Mouse (Mus musculus) telencephalon, adult 2 months (tissue): ENCODE measurements around the gene A930018P22Rik.

Source experiments
- DNase-seq: peaks from one replicate; pipeline ENCODE4 v3.0.0-alpha.2; 2011; ENCODE audit warnings: low read depth, low spot score

A930018P22Rik gene

GRCm38 (mm10) chr2:104119097-104119496 lies 3.5 kb upstream of the A930018P22Rik start:
- no peak for DNase-seq

GRCm38 (mm10) chr2:104120312-104120711 lies 2.3 kb upstream of the A930018P22Rik start:
- DNase-seq, result no peak

DNA sequence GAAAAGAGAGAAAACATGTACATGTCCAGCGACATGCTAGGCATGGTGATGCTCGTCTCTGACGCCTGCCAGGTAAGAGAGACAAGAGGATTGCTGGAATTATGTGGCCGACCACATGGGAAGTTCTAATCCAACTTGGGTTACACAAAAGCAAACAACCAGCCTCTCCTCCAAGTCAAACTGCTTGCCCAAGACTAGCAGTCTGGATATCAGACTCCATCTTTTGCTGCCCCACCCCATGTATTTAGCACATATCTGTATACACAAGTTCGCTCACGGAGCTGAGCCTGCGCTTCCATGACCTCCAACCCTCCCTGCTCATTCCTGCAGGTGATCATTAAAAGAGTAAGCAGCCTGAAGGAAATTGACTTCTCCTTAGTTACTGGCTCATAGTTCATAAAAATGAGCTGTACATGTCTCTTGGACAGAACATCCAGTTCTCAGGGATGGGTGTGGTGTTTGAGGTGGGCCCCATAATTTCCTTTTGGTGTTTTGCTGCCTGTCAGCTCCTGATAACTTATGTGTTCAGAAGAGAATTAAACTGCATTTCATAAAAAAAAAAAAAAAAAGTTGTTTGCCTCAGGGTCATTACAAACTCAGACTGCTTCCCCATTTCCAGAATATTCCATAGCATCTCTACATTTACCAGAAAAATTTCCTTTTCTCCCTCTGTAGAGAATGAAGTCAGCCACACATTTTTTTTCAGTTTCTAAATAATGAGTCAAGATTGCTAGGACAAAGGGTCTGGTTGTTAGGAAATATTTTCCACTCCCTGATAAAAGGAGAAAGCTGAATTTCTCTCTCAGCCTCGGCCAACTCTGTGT lies 676 bp upstream of the A930018P22Rik start:
- no peak for DNase-seq

GRCm38 (mm10) chr2:104123540-104123939 lies 971 bp downstream of the A930018P22Rik start:
- no peak for DNase-seq

DNA sequence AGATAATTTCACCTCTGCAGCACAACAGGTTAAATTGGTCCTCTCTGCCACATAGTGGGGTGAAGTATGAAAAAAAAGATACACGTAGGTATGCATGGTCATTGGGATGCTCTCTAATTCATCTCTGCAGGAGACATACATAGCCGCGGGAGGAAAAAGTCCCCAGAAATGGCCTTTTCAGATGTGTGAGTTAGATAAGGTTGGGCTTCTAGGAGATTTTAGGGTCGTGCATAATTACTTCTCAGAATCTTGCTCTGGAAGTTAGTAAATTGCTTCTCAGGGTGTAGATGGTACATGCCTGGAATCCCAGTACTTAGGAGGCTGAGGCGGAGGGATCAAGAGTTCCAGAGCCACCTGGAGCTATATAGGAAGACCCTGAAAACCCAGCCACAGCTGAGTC lies 1.5 kb downstream of the A930018P22Rik start:
- no peak for DNase-seq

DNA sequence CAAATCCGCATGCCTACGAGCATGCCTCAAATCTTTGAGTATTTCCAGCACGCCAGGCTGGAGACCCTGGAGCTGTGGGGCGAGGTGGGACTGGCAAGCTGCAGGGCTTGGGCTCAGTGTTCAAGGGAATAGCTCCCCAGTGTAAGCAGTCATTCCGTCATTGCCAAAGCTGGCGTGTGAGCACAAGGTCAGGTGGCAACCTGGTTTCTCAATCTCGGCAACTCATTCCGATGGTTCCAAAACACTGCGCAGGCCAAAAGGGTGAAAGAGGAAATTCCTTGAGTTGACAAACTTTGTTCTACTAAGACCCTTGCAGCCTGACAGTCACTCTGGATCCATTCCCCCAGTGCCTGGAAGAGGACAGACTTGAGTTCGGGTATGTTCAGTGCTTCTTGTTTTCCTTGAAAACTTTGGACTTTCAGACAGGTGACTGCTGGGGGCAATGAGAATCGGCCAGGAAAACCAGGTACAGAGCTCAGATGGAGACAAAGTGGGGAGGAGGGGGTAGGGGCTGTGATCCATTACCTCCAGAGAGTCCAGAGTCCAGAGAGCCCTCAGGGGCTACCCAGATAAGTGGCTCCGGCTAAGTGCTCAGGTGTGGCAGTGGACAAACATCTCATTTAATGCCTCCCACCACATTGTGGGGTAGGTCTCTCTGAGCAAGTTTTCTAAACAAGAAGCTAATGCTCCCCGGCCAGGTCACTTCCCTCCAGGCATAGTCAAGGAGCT lies 6.4 kb downstream of the A930018P22Rik start:
- no peak for DNase-seq

DNA sequence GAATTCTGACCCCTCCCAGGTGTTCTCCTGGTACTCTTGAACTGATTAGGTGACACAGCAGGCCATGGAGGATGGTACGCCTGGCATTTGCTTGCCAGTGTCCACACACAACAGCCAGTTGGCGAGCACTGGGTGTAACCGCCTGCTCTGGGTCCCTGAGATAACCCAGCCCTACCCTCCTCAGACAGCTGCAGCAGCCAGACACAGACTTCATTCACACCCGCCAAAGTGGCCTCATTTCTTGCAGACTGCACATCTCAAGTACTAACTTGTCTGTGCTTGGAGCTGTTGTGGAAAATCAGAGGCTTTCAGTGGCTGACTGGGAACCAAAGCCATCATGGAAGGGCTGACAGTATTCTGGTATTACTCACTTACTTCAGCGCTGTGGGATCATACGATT lies 7.6 kb downstream of the A930018P22Rik start:
- DNase-seq, result peak; percentile 27

GRCm38 (mm10) chr2:104130969-104131368 lies 8.4 kb downstream of the A930018P22Rik start:
- no peak for DNase-seq

DNA sequence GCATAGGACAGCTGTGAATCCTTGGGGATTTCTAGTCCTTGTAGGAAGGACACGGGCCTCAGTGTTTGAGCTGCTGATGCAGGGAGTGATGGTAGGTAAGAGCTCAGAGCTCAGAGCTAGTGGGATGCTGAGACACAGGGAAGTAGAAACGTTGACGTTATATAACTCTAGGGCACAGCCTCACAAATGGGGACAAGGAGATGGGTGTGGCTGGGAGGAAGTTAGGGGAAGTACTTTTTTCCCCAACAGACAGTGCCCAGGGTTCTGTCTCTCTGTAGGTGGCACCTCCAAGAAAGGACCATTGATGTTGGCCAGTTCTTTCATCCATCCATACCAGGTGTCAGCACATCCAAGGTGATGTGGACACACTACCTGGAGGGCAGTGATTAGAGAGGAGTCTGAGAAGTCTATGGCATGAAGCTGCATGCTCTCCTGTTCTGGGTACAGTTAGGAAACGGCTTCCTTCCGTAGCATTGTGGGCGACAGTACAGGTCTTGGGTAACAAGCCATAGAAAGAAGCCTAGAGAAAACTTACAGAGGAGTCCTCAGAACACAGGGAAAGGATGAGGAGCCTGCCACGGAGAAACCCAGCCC lies 9.8 kb downstream of the A930018P22Rik start:
- DNase-seq, result no peak

DNA sequence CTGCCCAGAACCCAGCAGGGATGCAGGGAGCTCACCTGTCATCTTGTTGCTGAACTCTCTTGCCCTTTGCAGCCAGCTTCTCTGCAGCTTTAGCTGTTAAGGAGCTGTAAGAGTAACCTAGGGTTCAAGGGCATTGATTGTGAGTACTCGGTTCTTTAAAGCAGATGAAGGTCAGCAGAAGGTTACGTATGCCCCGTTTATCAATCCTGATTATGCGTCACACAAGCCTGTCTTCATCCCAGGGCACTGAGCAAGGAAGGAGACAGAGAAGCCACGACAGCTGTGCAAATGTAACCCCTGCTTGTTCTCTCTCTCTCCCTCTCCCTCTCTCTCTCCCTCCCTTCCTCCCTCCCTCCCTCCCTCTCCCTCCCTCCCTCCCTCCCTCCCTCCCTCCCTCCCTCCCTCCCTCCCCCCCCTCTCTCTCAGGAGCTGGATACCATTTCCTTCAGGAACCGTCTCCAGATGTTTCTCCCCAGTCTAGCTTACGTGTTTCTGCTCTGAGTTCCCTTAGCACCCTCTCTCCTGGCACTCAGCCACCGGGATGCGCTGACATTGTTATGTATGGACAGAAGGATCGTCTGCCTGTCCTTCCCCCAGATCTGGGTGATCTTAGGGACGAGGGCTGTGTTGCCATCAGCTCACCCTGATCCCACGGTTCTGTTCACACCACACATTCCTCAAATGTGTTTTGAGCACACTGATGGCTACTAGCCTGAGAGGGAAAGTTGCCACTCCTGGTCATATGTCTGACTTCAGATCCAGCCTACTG lies 10.7 kb downstream of the A930018P22Rik start:
- no peak for DNase-seq

GRCm38 (mm10) chr2:104134150-104135056 lies 11.8 kb downstream of the A930018P22Rik start:
- peak; percentile 66 for DNase-seq

GRCm38 (mm10) chr2:104135920-104136319 lies 13.4 kb downstream of the A930018P22Rik start:
- DNase-seq, result no peak

DNA sequence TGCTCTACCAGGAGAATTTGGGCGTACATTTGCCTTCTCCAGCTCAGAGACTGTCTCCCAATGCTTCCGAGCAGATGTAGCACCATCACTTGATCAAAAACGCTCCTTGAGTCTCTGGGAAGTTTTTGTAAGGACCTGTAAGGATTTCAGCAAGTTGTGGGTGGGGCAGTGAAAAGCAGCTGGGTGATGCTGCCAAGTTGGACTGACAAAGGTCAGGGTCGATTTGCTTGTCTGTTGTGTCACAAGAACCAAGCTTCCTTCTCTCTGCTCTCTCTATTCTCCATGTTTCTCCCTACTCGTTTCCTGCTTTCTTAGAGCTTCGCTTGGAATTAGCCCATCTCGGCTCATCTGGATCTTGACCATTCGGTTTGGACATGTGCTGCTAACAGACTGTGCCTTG lies 19.6 kb downstream of the A930018P22Rik start:
- no peak for DNase-seq

DNA sequence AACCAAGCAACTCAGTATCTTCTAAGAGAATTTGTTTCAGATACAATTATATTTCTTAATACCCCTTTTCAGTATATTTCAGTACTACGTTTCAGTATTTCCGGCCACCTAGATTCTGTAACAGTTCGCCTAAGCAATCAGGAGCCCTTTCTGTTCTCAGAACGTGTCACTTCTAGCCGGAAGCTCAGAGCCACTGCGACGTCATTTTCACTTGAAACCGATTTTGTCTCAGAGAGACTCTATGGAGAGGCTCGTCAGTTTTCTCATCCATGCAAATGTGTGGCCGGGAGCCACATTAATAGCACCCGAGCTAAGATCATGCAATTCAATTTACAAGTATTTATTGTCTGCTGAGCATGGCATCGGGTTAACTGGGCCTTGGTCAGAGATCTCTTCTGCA lies 21.4 kb downstream of the A930018P22Rik start:
- DNase-seq, result no peak

GRCm38 (mm10) chr2:104145983-104146382 lies 23.4 kb downstream of the A930018P22Rik start:
- peak; percentile 24 for DNase-seq

DNA sequence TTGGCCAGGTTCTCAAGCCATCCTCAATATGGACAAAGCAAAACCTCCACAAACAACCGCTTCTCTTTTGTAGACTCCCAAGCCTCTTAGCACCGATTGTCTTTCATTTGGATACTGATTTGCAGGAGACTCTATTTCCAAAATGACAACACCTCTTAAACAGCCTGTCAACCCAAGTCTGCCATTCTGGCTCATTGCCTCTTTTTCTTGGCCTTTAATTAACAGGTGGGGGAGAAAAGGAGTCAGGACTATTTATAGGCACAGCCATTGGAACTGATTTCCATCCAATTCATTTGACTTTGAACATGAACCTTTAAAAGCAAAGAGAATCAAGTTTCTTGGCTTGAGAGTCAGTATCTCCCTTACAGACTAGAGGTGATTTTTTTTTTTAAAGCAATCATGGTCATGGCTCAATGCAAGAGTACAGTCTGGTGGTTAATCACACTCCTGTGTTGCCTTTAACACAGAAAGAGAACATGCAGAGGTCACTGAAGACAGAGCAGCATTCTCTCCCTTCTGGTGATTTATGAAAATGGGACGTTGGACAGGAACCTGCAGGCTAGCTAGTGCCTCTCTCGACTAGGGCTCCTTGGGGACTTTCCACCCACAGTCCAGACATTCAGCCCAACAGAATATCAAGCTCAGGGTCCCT lies 25.5 kb downstream of the A930018P22Rik start:
- no peak for DNase-seq

DNA sequence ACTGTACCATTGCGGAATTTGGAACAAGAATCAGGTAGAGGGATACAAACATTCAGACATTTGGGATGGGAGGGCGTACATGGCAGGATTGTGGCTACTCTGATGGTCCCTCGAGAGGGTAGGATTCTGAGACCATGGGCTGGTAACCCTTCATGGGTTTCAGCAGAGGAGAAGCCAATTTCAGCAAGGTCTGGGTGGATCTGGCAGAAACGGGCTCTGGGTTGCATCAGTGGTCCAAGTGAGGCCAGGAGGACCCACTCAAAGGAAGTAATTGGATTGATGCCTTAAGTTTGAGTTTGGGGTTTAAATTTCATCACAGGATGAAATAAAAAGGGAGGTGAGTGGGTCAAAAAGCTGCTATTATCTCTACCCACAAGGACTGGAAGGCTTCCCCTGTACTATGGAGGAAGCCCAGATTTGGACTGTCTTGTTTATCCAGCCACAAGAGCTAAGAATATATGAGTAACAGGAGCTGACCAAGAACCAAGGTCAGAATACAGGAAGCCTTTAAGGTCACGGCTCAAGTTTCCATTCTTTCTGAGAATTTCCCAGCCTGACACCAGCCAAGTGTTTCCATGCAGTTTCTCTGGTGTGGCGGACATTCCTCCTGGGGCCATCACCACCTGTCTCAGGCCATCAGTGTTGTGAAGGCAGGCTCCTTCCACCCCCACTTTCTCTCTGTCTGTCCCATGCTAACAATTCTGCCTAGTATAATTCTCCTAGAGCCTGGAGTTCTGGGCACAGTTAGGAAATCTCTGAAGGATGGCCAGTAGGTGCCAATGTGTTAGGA lies 28.2 kb downstream of the A930018P22Rik start:
- no peak for DNase-seq

DNA sequence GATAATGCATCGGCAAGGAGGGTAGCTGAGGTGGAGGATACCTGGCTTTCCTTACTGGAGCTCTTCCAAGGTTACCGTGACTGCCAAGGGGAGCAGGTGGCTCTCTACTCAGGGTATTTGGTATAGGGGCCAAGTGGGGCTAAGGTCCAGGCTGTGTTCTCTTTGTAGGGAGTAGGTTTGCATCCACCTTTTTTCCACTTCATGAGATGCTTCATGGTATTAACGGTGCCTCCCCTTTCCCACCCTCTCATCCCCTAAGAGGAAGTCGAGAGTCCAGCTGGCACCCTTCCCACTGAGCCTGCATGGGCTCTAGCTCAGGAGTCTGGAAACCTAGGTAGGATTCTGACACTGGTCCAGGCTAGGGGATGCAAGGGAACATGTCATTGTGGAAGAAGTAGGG lies 30.8 kb downstream of the A930018P22Rik start:
- no peak for DNase-seq

DNA sequence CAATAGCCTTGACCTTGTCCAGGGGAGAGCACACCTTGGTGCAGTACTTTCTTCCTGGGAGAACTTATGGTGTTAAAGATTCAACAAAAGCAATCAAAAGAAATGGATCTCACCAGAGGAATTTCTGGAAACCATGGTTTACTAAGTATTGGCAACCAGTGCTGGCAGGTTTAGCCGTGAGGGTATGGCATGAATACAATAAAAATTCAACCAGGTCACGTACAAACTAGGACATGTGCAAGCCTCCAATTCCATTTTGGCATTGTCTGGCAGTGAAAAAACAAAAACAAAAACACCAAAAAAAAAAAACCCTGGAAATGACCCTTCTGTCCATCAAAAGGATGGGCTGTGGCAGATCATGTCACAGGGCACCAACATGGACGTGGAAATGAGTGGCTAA lies 31.3 kb downstream of the A930018P22Rik start:
- DNase-seq, result no peak
